Mouse (Mus musculus): Measurements from ENCODE around the gene Notch1. TPM values are rescaled to one million over a fixed set of nuclear protein-coding genes. Genes with fewer than 3 reads are reported as not detected.
A peak's percentile ranks its signal among the peaks of the same experiment; 100 is the strongest.

Notch1 gene
- polyA plus RNA-seq, 1 experiment: 16.3 TPM

- Histone ChIP-seq H3K36me3 (ENCODE audit: control insufficient read depth, insufficient read depth) (no peaks in the 10 kb centered on the region), H3K27me3 (ENCODE audit: control insufficient read depth, insufficient read depth, insufficient read length) (no peaks in the 10 kb centered on the region), H3K4me3 (no peak overlapping the region), H3ac (ENCODE audit: control insufficient read depth, insufficient read length) (no peak overlapping the region), H3K79me2 (ENCODE audit: control insufficient read depth, insufficient read depth) (no peaks in the 10 kb centered on the region), H3K4me2 (ENCODE audit: low read depth) (peak overlapping the region; percentile 35)
- no peak for TF ChIP-seq REST (IDR thresholded peaks at IDR 0.05; ENCODE audit: insufficient read depth, insufficient read length)
- TF ChIP-seq TCF3 (IDR thresholded peaks at IDR 0.05; ENCODE audit: insufficient read length, low read depth): no peak
- TF ChIP-seq USF1 (IDR thresholded peaks at IDR 0.05; ENCODE audit: low read depth): no peak
- peak in 2 of 3 experiments; percentile 63 to 83 for TF ChIP-seq MYOD1 (IDR thresholded peaks at IDR 0.05; ENCODE audit: control insufficient read depth in 1 of 3, insufficient read length in 2 of 3, low read depth in 2 of 3)
- TF ChIP-seq MAX (IDR thresholded peaks at IDR 0.05; ENCODE audit: low read depth): no peak
- TF ChIP-seq POLR2AphosphoS2 (IDR thresholded peaks at IDR 0.05; ENCODE audit: insufficient read length, low read depth): no peak
- TF ChIP-seq TCF12 (IDR thresholded peaks at IDR 0.05; ENCODE audit: insufficient read depth, poor library complexity, severe bottlenecking): no peak
- no peak for TF ChIP-seq E2F4 (IDR thresholded peaks at IDR 0.05; ENCODE audit: insufficient read depth)
- no peak for TF ChIP-seq SRF (IDR thresholded peaks at IDR 0.05; ENCODE audit: control insufficient read depth, insufficient read length, low read depth)
- no peak for TF ChIP-seq CEBPB (IDR thresholded peaks at IDR 0.05; ENCODE audit: insufficient read depth, poor library complexity, severe bottlenecking)
- TF ChIP-seq POLR2A (IDR thresholded peaks at IDR 0.05; ENCODE audit: insufficient read length, low read depth): no peak
- peak; percentile 43 to 90 (median 66) for TF ChIP-seq MYOG (IDR thresholded peaks at IDR 0.05; ENCODE audit: control insufficient read depth in 1 of 3, insufficient read depth in 1 of 3, insufficient read length in 2 of 3, low read depth in 2 of 3)
Observed at GRCm38 (mm10) chr2:26556535-26556993, 40.1 kb upstream of the Notch1 start.

DNA sequence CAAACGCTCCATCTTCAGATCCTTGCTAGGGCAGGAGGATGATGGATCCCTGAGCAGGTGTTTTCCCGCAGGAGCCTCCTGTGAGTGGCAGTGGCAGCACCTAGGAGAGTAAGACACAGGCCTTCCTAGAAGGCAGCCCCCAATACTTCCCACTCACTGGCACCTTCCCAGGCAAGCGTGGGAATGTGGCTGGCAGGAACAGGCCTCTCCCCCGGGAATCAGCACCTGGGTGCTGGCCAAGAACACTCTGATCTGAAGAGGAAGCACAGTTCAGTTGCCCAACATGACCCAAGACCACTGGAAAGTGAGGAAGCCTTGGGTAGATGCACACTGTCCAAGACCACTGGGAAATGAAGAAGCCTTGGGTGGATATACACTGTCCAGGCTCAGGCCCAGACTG, 38.6 kb upstream of the Notch1 start:
- Histone ChIP-seq H3K36me3 (ENCODE audit: control insufficient read depth, insufficient read depth) (no peaks in the 10 kb centered on the region), H3K79me2 (ENCODE audit: control insufficient read depth, insufficient read depth) (no peaks in the 10 kb centered on the region), H3K4me2 (ENCODE audit: low read depth) (no peak overlapping the region), H3K27me3 (ENCODE audit: control insufficient read depth, insufficient read depth, insufficient read length) (no peaks in the 10 kb centered on the region), H3K4me3 (no peak overlapping the region), H3ac (ENCODE audit: control insufficient read depth, insufficient read length) (no peak overlapping the region)
- TF ChIP-seq MYOG (IDR thresholded peaks at IDR 0.05; ENCODE audit: control insufficient read depth in 1 of 3, insufficient read depth in 1 of 3, insufficient read length in 2 of 3, low read depth in 2 of 3): no peak
- TF ChIP-seq MYOD1 (IDR thresholded peaks at IDR 0.05; ENCODE audit: control insufficient read depth in 1 of 3, insufficient read length in 2 of 3, low read depth in 2 of 3): peak in 1 of 3 experiments; percentile 1

DNA sequence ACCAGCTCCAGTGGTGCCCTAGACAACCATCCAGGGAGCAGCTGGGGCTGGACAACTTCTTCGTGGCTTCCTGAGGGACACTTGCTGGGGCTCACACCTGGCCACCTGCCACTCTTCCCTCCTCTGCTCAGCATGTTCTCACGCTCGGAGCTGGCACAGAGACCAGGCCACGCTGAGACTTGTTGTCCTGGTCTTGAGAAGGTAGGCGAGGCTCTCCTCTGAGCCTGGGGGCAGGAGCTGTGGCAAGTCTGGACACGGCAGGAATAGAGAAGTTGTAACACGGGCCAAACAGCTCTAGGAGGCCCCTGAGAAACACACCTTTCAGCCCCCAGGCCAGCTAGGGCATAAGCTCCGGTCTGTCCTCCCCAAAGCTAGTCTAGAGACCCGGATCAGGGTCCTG, 37.4 kb upstream of the Notch1 start:
- no peak overlapping the region for H3K4me3 ChIP-seq
- TF ChIP-seq USF1 (IDR thresholded peaks at IDR 0.05; ENCODE audit: low read depth) (no peak), E2F4 (IDR thresholded peaks at IDR 0.05; ENCODE audit: insufficient read depth) (no peak), POLR2AphosphoS2 (IDR thresholded peaks at IDR 0.05; ENCODE audit: insufficient read length, low read depth) (no peak), MAX (IDR thresholded peaks at IDR 0.05; ENCODE audit: low read depth) (no peak)
- no peak overlapping the region for H3K4me2 ChIP-seq (ENCODE audit: low read depth)
- H3K36me3 ChIP-seq (ENCODE audit: control insufficient read depth, insufficient read depth): no peaks in the 10 kb centered on the region
- no peaks in the 10 kb centered on the region for H3K79me2 ChIP-seq (ENCODE audit: control insufficient read depth, insufficient read depth)
- H3ac ChIP-seq (ENCODE audit: control insufficient read depth, insufficient read length): no peak overlapping the region
- H3K27me3 ChIP-seq (ENCODE audit: control insufficient read depth, insufficient read depth, insufficient read length): no peaks in the 10 kb centered on the region

DNA sequence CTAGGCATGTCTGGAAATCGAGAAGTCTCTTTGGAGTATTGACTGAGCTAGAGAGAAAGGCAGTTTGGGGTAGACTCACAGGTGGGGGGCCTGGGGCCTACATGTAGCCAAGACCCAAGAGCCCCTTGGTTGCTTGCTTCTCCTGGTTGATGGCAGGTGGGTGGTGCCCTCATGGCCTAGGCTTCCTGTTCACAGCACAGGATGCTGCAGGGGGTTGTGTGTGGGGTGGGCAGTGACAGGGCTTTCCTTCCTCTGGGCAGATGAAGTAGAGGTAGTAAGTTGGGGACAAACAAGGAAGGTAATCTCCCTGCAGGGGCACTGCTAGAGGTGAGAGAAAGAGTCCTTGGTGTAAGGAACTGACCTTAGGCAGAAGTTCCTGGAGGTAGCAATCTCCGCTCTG, 35.6 kb upstream of the Notch1 start:
- no peak overlapping the region for H3K4me3 ChIP-seq
- H3K36me3 ChIP-seq (ENCODE audit: control insufficient read depth, insufficient read depth): no peaks in the 10 kb centered on the region
- no peak overlapping the region for H3K4me2 ChIP-seq (ENCODE audit: low read depth)
- no peaks in the 10 kb centered on the region for H3K27me3 ChIP-seq (ENCODE audit: control insufficient read depth, insufficient read depth, insufficient read length)
- TF ChIP-seq MAX (IDR thresholded peaks at IDR 0.05; ENCODE audit: low read depth): no peak
- TF ChIP-seq TCF12 (IDR thresholded peaks at IDR 0.05; ENCODE audit: insufficient read depth, poor library complexity, severe bottlenecking): no peak
- no peak for TF ChIP-seq E2F4 (IDR thresholded peaks at IDR 0.05; ENCODE audit: insufficient read depth)
- TF ChIP-seq MYOG (IDR thresholded peaks at IDR 0.05; ENCODE audit: control insufficient read depth in 1 of 3, insufficient read depth in 1 of 3, insufficient read length in 2 of 3, low read depth in 2 of 3): no peak
- no peak for TF ChIP-seq MYOD1 (IDR thresholded peaks at IDR 0.05; ENCODE audit: control insufficient read depth in 1 of 3, insufficient read length in 2 of 3, low read depth in 2 of 3)
- no peak for TF ChIP-seq POLR2A (IDR thresholded peaks at IDR 0.05; ENCODE audit: insufficient read length, low read depth)
- TF ChIP-seq CEBPB (IDR thresholded peaks at IDR 0.05; ENCODE audit: insufficient read depth, poor library complexity, severe bottlenecking): no peak
- no peak for TF ChIP-seq USF1 (IDR thresholded peaks at IDR 0.05; ENCODE audit: low read depth)
- no peak for TF ChIP-seq TCF3 (IDR thresholded peaks at IDR 0.05; ENCODE audit: insufficient read length, low read depth)
- TF ChIP-seq REST (IDR thresholded peaks at IDR 0.05; ENCODE audit: insufficient read depth, insufficient read length): no peak
- no peak for TF ChIP-seq SRF (IDR thresholded peaks at IDR 0.05; ENCODE audit: control insufficient read depth, insufficient read length, low read depth)
- TF ChIP-seq POLR2AphosphoS2 (IDR thresholded peaks at IDR 0.05; ENCODE audit: insufficient read length, low read depth): no peak
- no peak overlapping the region for H3ac ChIP-seq (ENCODE audit: control insufficient read depth, insufficient read length)
- no peaks in the 10 kb centered on the region for H3K79me2 ChIP-seq (ENCODE audit: control insufficient read depth, insufficient read depth)

DNA sequence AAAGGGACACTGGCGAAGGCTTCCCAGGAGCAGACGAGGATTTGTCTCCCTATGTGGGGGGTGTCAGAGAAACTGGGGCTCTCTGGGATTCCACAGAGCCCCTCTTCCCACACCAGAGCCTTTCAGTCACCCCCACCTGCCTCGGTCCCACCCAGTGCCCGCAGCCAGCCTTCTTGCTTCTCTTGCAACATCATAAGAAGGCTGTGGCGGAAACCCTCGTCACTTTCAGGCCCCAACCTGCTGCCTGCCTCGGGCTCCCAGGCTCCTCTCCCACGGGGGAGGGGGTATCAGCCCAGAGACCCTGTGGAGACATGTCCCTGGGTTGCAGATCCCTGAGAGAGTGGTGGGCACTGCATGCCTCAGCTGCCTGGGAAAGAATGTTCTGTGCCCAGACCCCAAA, 35.0 kb upstream of the Notch1 start:
- H3K36me3 ChIP-seq (ENCODE audit: control insufficient read depth, insufficient read depth): no peaks in the 10 kb centered on the region
- H3K4me3 ChIP-seq: no peak overlapping the region
- no peaks in the 10 kb centered on the region for H3K79me2 ChIP-seq (ENCODE audit: control insufficient read depth, insufficient read depth)
- no peak overlapping the region for H3K4me2 ChIP-seq (ENCODE audit: low read depth)
- no peaks in the 10 kb centered on the region for H3K27me3 ChIP-seq (ENCODE audit: control insufficient read depth, insufficient read depth, insufficient read length)
- no peak overlapping the region for H3ac ChIP-seq (ENCODE audit: control insufficient read depth, insufficient read length)
- TF ChIP-seq CEBPB (IDR thresholded peaks at IDR 0.05; ENCODE audit: insufficient read depth, poor library complexity, severe bottlenecking): no peak
- no peak for TF ChIP-seq MYOG (IDR thresholded peaks at IDR 0.05; ENCODE audit: control insufficient read depth in 1 of 3, insufficient read depth in 1 of 3, insufficient read length in 2 of 3, low read depth in 2 of 3)
- TF ChIP-seq POLR2AphosphoS2 (IDR thresholded peaks at IDR 0.05; ENCODE audit: insufficient read length, low read depth): no peak
- no peak for TF ChIP-seq REST (IDR thresholded peaks at IDR 0.05; ENCODE audit: insufficient read depth, insufficient read length)
- TF ChIP-seq TCF3 (IDR thresholded peaks at IDR 0.05; ENCODE audit: insufficient read length, low read depth): no peak
- no peak for TF ChIP-seq TCF12 (IDR thresholded peaks at IDR 0.05; ENCODE audit: insufficient read depth, poor library complexity, severe bottlenecking)
- no peak for TF ChIP-seq MYOD1 (IDR thresholded peaks at IDR 0.05; ENCODE audit: control insufficient read depth in 1 of 3, insufficient read length in 2 of 3, low read depth in 2 of 3)
- TF ChIP-seq USF1 (IDR thresholded peaks at IDR 0.05; ENCODE audit: low read depth): no peak
- no peak for TF ChIP-seq SRF (IDR thresholded peaks at IDR 0.05; ENCODE audit: control insufficient read depth, insufficient read length, low read depth)
- no peak for TF ChIP-seq POLR2A (IDR thresholded peaks at IDR 0.05; ENCODE audit: insufficient read length, low read depth)
- TF ChIP-seq E2F4 (IDR thresholded peaks at IDR 0.05; ENCODE audit: insufficient read depth): no peak
- TF ChIP-seq MAX (IDR thresholded peaks at IDR 0.05; ENCODE audit: low read depth): no peak
